ENCODE assay signal across 8 mouse cellular contexts in genomic region chr19:40511679-40512309, GRCm38 (mm10). TPM values are rescaled to one million over a fixed set of nuclear protein-coding genes. Genes with fewer than 3 reads are reported as not detected.
A peak's percentile ranks its signal among the peaks of the same experiment; 100 is the strongest.
DNase-seq lines count a peak whose midpoint lies in the region; ATAC-seq and TF ChIP-seq lines count a peak whose summit lies in the region.

No protein-coding gene starts in this region.

- H3K9ac ChIP-seq in kidney, postnatal 0 days (ENCODE audit: low read depth, low read length) = 0 out of 2 replicates have a peak overlapping the region, but pooled peaks have one; percentile 73
- peak overlapping the region; percentile 96; the same call in 1 of the 2 replicates for H3K9ac ChIP-seq in heart, embryonic 12.5 days
- peak overlapping the region; percentile 94 for H3K9ac ChIP-seq in liver, embryonic 12.5 days

- WGBS in kidney, postnatal 0 days = 29% methylated on average over 5 of the region's 5 CpGs
- WGBS in heart, embryonic 12.5 days = 6% methylated on average over 5 of the region's 5 CpGs
- WGBS in liver, embryonic 12.5 days (ENCODE audit: insufficient replicate concordance) = 8% methylated on average over 5 of the region's 5 CpGs

- no peaks in the 10 kb centered on the region for H3K9me3 ChIP-seq in kidney, postnatal 0 days (replicated peaks; ENCODE audit: low read length)
- H3K9me3 ChIP-seq in heart, embryonic 12.5 days (replicated peaks) = no peaks in the 10 kb centered on the region
- H3K9me3 ChIP-seq in liver, embryonic 12.5 days (replicated peaks) = no peaks in the 10 kb centered on the region

- H3K27ac ChIP-seq in kidney, postnatal 0 days = no peak overlapping the region
- H3K27ac ChIP-seq in heart, embryonic 12.5 days (ENCODE audit: poor library complexity, severe bottlenecking) = peak overlapping the region; percentile 96
- H3K27ac ChIP-seq in liver, embryonic 12.5 days = peak overlapping the region; percentile 98

- H3K4me1 ChIP-seq in kidney, postnatal 0 days (replicated peaks; ENCODE audit: insufficient read depth, low read length) = peaks cover 9% of the 10 kb centered on the region
- peaks cover 32% of the 10 kb centered on the region for H3K4me1 ChIP-seq in heart, embryonic 12.5 days (replicated peaks)
- peaks cover 56% of the 10 kb centered on the region for H3K4me1 ChIP-seq in liver, embryonic 12.5 days

- no peak for ATAC-seq in kidney, postnatal 0 days (replicated peaks; ENCODE audit: low FRiP score, low read depth)
- 0 out of 2 replicates have a peak, but pooled peaks have one; percentile 13 for ATAC-seq in heart, embryonic 12.5 days (ENCODE audit: insufficient number of reproducible peaks, low FRiP score)
- ATAC-seq in liver, embryonic 12.5 days = peak; percentile 55

- TF ChIP-seq CTCF in kidney, postnatal 0 days (IDR thresholded peaks at IDR 0.05; ENCODE audit: low read depth) = no peak

- no peaks in the 10 kb centered on the region for H3K36me3 ChIP-seq in kidney, postnatal 0 days (ENCODE audit: insufficient read depth, low read length)
- H3K36me3 ChIP-seq in heart, embryonic 12.5 days = peaks cover 8% of the 10 kb centered on the region; the same call in 1 of the 2 replicates
- H3K36me3 ChIP-seq in liver, embryonic 12.5 days = peaks cover 7% of the 10 kb centered on the region

- H3K4me3 ChIP-seq in kidney, postnatal 0 days (replicated peaks; ENCODE audit: low read depth, low read length) = peak overlapping the region; percentile 83
- H3K4me3 ChIP-seq in heart, embryonic 12.5 days = peak overlapping the region; percentile 96
- peak overlapping the region; percentile 88 for H3K4me3 ChIP-seq in liver, embryonic 12.5 days

- no peaks in the 10 kb centered on the region for H3K27me3 ChIP-seq in kidney, postnatal 0 days (ENCODE audit: insufficient read depth, low read length)
- no peaks in the 10 kb centered on the region for H3K27me3 ChIP-seq in heart, embryonic 12.5 days (replicated peaks)
- no peaks in the 10 kb centered on the region for H3K27me3 ChIP-seq in liver, embryonic 12.5 days (replicated peaks)

- peak overlapping the region; percentile 62 for H3K4me2 ChIP-seq in kidney, postnatal 0 days (ENCODE audit: low read length)
- H3K4me2 ChIP-seq in heart, embryonic 12.5 days = peak overlapping the region; percentile 89
- peak overlapping the region; percentile 90 for H3K4me2 ChIP-seq in liver, embryonic 12.5 days

- DNase-seq in kidney, postnatal 0 days (ENCODE audit: low spot score) = no peak
- no peak for DNase-seq in kidney, postnatal 14 days
- peak; percentile 74 for DNase-seq in c-Kit-positive CD71-positive TER-119-positive erythroid progenitor cells, embryonic 14.5 days (ENCODE audit: low spot score)
- peak; percentile 55 to 75 for DNase-seq in spleen, postnatal 10 days (ENCODE audit: low spot score in 2 of 2)
- no peak for DNase-seq in adrenal gland, adult (ENCODE audit: inconsistent age in 2 of 2, low spot score in 1 of 2)
- no peak for DNase-seq in adrenal gland, postnatal 4 days (ENCODE audit: low spot score in 2 of 2)

RNA-seq across cellular contexts. Expression of gene Sorbs1, which starts 1.8 kb away (rescaled TPM):
- polyA plus RNA-seq in kidney, postnatal 0 days (2015; fragmentation: Nextera tagmentation; extraction: Ambion mirVana) = 46.5 and 49.9 TPM in 2 replicates
- polyA plus RNA-seq in heart, embryonic 12.5 days (2016; fragmentation: Nextera tagmentation; extraction: Ambion mirVana) = 86.6 and 89.3 TPM in 2 replicates
- polyA plus RNA-seq in liver, embryonic 12.5 days (2016; fragmentation: Nextera tagmentation; extraction: Ambion mirVana) = 34.3 and 35.1 TPM in 2 replicates
- total RNA-seq in adrenal gland, postnatal 4 days (2021) = 10 to 100 TPM; 59.6 to 69.4 TPM

Comparison
In these comparisons a context has a peak if more than half of its experiments do, and no peak if none do; other contexts are left out.
1. DNase-seq: peak in c-Kit-positive CD71-positive TER-119-positive erythroid progenitor cells, embryonic 14.5 days (single experiment) and spleen, postnatal 10 days (2 of 2); none in kidney, postnatal 0 days (single experiment), kidney, postnatal 14 days (single experiment), adrenal gland, adult (0 of 2) and adrenal gland, postnatal 4 days (0 of 2).
2. Peak in every context shown above with its lines, with median percentiles within 50 percentile points of each other: H3K4me2 ChIP-seq, H3K4me3 ChIP-seq and H3K9ac ChIP-seq.